Mouse (Mus musculus) limb, embryonic 14.5 days (tissue): ENCODE measurements at regions not wholly inside any gene's neighbourhood (a gene's known extent, or its start where the extent isn't known, plus 50 kb on each side); places are given as distances from the start of the nearest gene placed in this dataset.

ENCODE experiments used
- ATAC-seq: fragments of 200-750 bp; cut with Nextera tagmentation; 2 replicates; pipeline ENCODE4 v1.8.0; 2017; ENCODE audit warnings: low read depth, moderate number of reproducible peaks, moderate TSS enrichment; ENCODE audit not compliant: low FRiP score
- DNase-seq: peaks from one replicate; pipeline ENCODE4 v3.0.0-alpha.2; 2015; ENCODE audit warnings: low spot score
- H3K27ac ChIP-seq: fragments of 300-500 bp; sonication (generic); replicated peaks from 2 replicates; pipeline ENCODE4 v1.5.1; 2014; ENCODE audit warnings: low read depth, mild to moderate bottlenecking, low read length, moderate library complexity, mixed read lengths
- H3K27me3 ChIP-seq: fragments of 300-500 bp; sonication (generic); 2 replicates; pipeline ENCODE4 v1.6.1; 2014; ENCODE audit warnings: low read length, mixed read lengths; ENCODE audit not compliant: control insufficient read depth, insufficient read depth
- H3K36me3 ChIP-seq: fragments of 300-500 bp; sonication (generic); 2 replicates; pipeline ENCODE4 v1.6.1; 2014; ENCODE audit warnings: mild to moderate bottlenecking, low read length, moderate library complexity, mixed read lengths; ENCODE audit not compliant: control insufficient read depth, insufficient read depth
- H3K4me1 ChIP-seq: fragments of 300-500 bp; sonication (generic); 2 replicates; pipeline ENCODE4 v1.6.1; 2014; ENCODE audit warnings: antibody characterized with exemption, low read length, mixed read lengths; ENCODE audit not compliant: control insufficient read depth, insufficient read depth
- H3K4me2 ChIP-seq: fragments of 300-500 bp; sonication (generic); replicated peaks from 2 replicates; pipeline ENCODE4 v1.6.1; 2014; ENCODE audit warnings: low read depth, mild to moderate bottlenecking, low read length, moderate library complexity; ENCODE audit not compliant: severe bottlenecking
- H3K4me3 ChIP-seq: fragments of 300-500 bp; sonication (generic); replicated peaks from 2 replicates; pipeline ENCODE4 v1.5.1; 2014; ENCODE audit warnings: low read length
- H3K9ac ChIP-seq: fragments of 300-500 bp; sonication (generic); 2 replicates; pipeline ENCODE4 v1.6.1; 2014; ENCODE audit warnings: mild to moderate bottlenecking, low read depth, low read length, moderate library complexity; ENCODE audit not compliant: severe bottlenecking
- H3K9me3 ChIP-seq: fragments of 300-500 bp; sonication (generic); 2 replicates; pipeline ENCODE4 v1.6.1; 2016; ENCODE audit warnings: low read length; ENCODE audit not compliant: control insufficient read depth
- POLR2A ChIP-seq: fragments of 200-500 bp; IDR thresholded peaks from 2 replicates; pipeline ENCODE4 v1.8.0; 2012; ENCODE audit warnings: inconsistent platforms, mild to moderate bottlenecking, moderate library complexity, borderline replicate concordance; ENCODE audit not compliant: insufficient read depth, insufficient read length; ENCODE audit errors: extremely low read depth
- WGBS: fragments of 180-500 bp; shearing (Covaris S2); extraction: QIAGEN DNeasy Blood & Tissue Kit; methylation state at CpG from one replicate; pipeline ENCODE4 v1.1.7; 2014; 5-methylcytosine and 5-hydroxymethylcytosine counted together

- TF ChIP-seq POLR2A = no peak
- no peak for ATAC-seq
- no peak overlapping the region for H3K27ac ChIP-seq
- no peak overlapping the region for H3K9ac ChIP-seq
- no peak overlapping the region for H3K4me3 ChIP-seq
- H3K27me3 ChIP-seq = no peaks in the 10 kb centered on the region
- no peak for DNase-seq
- H3K4me1 ChIP-seq = no peaks in the 10 kb centered on the region
- no peak overlapping the region for H3K4me2 ChIP-seq
- no peaks in the 10 kb centered on the region for H3K36me3 ChIP-seq
- 63% methylated on average over 3 of the region's 3 CpGs for WGBS
- H3K9me3 ChIP-seq = no peaks in the 10 kb centered on the region
Measured at GRCm38 (mm10) chr10:38265564-38265963, 556.0 kb downstream of the Rfpl4b start.

GRCm38 (mm10) chr10:38246821-38247220, 574.8 kb downstream of the Rfpl4b start:
- no peak for TF ChIP-seq POLR2A
- WGBS = 47% methylated on average over 1 of the region's 1 CpGs
- ATAC-seq (no peak), DNase-seq (peak; percentile 13)
- Histone ChIP-seq H3K27ac (no peak overlapping the region), H3K9me3 (no peaks in the 10 kb centered on the region), H3K4me2 (no peak overlapping the region), H3K9ac (no peak overlapping the region), H3K4me1 (no peaks in the 10 kb centered on the region), H3K36me3 (no peaks in the 10 kb centered on the region), H3K27me3 (no peaks in the 10 kb centered on the region), H3K4me3 (no peak overlapping the region)
